Comparison of ENCODE assay signal across 8 mouse cellular contexts in genomic region chr17:53402689-53403306, GRCm38 (mm10).
DNase-seq lines count a peak whose midpoint lies in the region; ATAC-seq and TF ChIP-seq lines count a peak whose summit lies in the region.

No protein-coding gene starts in this region.

- peak; percentile 56 for TF ChIP-seq CTCF in liver, postnatal 0 days (IDR thresholded peaks at IDR 0.05; ENCODE audit: low read depth)

- peak; percentile 81 for DNase-seq in adrenal gland, postnatal 10 days
- DNase-seq in frontal cortex, postnatal 14 days (ENCODE audit: low spot score in 2 of 2), result peak; percentile 13 to 45
- peak; percentile 32 for DNase-seq in kidney, postnatal 14 days
- DNase-seq in liver, postnatal 0 days, result peak; percentile 32
- peak; percentile 10 for DNase-seq in right cerebral cortex, postnatal 25 days

- no peak overlapping the region for H3K27ac ChIP-seq in liver, postnatal 0 days (ENCODE audit: low read depth)

- 29% methylated on average over 10 of the region's 10 CpGs for WGBS in liver, postnatal 0 days (ENCODE audit: insufficient replicate concordance)

- H3K4me3 ChIP-seq in megakaryocyte, embryonic 14.5 days (replicated peaks), result peak overlapping the region; percentile 38
- H3K4me3 ChIP-seq in liver, postnatal 0 days (ENCODE audit: low read depth, low read length), result no peak overlapping the region

- no peaks in the 10 kb centered on the region for H3K9me3 ChIP-seq in megakaryocyte, embryonic 14.5 days
- H3K9me3 ChIP-seq in liver, postnatal 0 days (ENCODE audit: low read length), result no peaks in the 10 kb centered on the region

- H3K27me3 ChIP-seq in megakaryocyte, embryonic 14.5 days (replicated peaks), result no peaks in the 10 kb centered on the region
- no peaks in the 10 kb centered on the region for H3K27me3 ChIP-seq in liver, postnatal 0 days (ENCODE audit: insufficient read depth, low read length)

- H3K4me1 ChIP-seq in megakaryocyte, embryonic 14.5 days, result peaks cover 4% of the 10 kb centered on the region; the same call in 1 of the 2 replicates
- H3K4me1 ChIP-seq in liver, postnatal 0 days (ENCODE audit: insufficient read depth), result no peaks in the 10 kb centered on the region

- ATAC-seq in megakaryocyte, adult 5-6 weeks (ENCODE audit: poor library complexity, severe bottlenecking), result no peak; the same call in 1 of the 2 replicates
- no peak for ATAC-seq in liver, postnatal 0 days
- no peak for ATAC-seq in erythroblast, adult 5-6 weeks (replicated peaks; ENCODE audit: low FRiP score, poor library complexity, severe bottlenecking)

- no peak overlapping the region for H3K4me2 ChIP-seq in liver, postnatal 0 days (ENCODE audit: low read depth, low read length)

- no peak overlapping the region for H3K9ac ChIP-seq in liver, postnatal 0 days (replicated peaks)

- TF ChIP-seq EP300 in liver, postnatal 0 days (IDR thresholded peaks at IDR 0.05; ENCODE audit: low read depth), result no peak

- H3K36me3 ChIP-seq in megakaryocyte, embryonic 14.5 days (replicated peaks; ENCODE audit: low read length), result no peaks in the 10 kb centered on the region
- no peaks in the 10 kb centered on the region for H3K36me3 ChIP-seq in liver, postnatal 0 days (replicated peaks; ENCODE audit: insufficient read depth, low read length)

Comparison
In these comparisons a context has a peak if more than half of its experiments do, and no peak if none do; other contexts are left out.
1. DNase-seq: peak in every context shown above with its lines; median percentile 81 in adrenal gland, postnatal 10 days; 32 in kidney, postnatal 14 days; 32 in liver, postnatal 0 days; 29 in frontal cortex, postnatal 14 days; 10 in right cerebral cortex, postnatal 25 days.